Mouse (Mus musculus) layer of hippocampus, adult 9-10 months (tissue): ENCODE measurements at regions not wholly inside any gene's neighbourhood (a gene's known extent, or its start where the extent isn't known, plus 50 kb on each side); places are given as distances from the start of the nearest gene placed in this dataset.

Experiments
- DNase-seq: peaks from one replicate; pipeline ENCODE4 v3.0.0; 2022; ENCODE audit warnings: low spot score

DNA sequence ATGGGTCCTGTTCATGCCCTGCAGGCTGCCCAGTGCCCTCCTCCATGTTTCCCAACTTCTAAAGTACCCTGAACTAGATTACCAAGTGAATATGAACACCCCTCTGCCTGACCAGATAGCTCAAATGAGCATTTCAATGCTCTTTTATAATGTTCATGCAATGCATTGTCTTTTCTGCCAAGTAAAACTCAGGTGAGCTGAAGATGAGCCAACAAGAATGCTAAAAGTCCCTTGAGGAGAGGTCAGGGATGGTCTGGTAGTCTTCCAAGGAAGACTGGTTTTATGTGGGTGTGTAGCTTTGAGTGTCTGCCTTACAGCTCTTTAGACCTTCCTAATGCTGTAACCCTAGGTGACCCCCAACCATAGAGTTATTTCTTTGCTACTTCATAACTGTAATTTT lies 58.0 kb upstream of the Abca12 start:
- no peak for DNase-seq

DNA sequence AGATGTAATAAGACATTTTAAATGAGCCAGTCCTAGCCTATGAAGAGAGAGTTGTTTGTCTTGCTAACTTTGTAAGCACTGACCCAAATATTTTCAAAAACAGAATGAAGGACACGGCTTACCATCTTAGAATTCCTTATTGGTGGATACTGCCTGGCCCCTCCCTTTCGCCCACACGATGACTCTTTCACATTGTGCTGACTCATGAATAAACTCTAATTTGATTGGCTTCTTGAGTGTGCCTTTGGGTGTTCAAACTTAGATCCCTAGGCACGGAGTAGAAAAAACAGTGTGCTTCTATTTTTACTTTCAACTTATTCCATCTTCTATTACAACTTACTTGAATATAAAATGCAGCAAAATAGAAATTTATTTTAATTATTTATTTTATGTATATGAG lies 68.4 kb upstream of the Abca12 start:
- no peak for DNase-seq

DNA sequence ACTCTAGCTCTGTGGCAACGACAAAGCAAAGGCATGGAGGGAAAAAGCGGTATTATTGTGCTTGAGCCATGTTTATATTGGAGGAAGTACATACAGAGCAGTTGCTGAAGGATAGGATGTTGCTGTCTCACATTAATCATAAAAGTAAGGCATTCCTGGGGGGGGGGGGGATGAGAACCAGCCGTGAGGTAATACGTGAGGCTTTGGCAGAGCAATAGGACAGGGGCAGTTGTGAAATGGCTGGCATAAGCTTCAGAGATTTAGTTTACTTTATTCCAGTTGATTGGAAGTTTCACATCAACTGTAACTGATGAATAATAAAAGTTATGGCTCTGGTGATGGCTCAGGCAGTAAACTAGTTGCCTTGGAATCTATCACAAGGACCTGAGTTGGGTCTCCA lies 62.4 kb upstream of the Atic start:
- DNase-seq, result no peak

DNA sequence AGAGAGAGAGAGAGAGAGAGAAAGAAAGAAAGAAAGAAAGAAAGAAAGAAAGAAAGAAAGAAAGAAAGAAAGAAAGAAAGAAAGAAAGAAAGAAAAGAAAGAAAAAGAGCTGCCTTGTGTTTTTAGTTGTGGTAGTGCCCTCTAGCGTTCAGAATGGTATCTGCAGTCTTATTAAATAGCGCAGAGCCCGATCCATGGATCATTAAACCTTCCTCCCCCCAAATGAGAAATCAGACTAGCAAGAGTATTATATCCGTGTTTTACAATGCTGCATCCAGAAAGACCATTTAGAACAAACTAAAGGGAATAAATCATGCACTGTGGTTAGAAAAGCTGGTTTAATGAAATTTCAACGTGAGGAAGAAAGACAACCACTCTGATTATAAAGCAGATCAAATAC lies 51.1 kb upstream of the Atic start:
- DNase-seq, result peak; percentile 15

DNA sequence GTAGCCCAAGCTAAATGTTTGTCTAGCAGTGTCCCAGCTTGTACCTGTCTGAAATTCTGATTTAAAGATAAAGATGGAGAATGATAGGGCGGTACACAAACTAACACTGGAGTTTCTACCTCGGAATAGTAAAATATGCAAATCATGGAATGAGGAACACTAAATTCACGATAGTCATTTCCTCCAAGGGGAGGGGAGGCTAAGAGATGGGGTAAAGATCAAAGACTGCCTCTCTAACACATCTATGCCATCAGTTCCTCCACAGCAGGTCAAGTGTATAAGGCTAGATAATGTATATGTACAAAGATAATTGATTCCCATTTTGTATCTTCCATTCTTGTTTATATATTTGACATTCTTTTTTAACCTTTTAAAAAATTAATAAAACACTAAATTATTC lies 50.4 kb upstream of the Atic start:
- DNase-seq, result no peak
